Mouse (Mus musculus): ENCODE measurements around the gene Clip2.
A peak's percentile ranks its signal among the peaks of the same experiment; 100 is the strongest.

Gene Clip2

DNA sequence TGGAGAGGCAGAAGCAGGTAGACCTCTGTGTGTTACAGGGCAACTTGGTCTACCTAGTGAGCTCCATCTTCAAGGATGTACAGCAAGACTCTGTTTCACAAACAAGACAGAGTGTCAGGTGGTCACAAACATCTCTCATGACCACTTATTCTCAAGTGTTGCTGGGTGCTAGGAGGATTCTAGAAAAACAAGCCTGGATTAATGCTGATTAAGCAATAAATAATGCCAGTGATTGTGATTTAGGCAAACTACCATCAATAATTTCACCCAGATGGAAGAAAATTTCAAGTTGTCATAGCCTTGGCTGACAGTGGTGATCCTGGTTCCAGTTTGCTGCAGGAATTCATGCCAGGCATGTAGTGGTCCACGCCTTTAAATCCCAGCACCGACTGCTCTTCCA, 12.0 kb upstream of the Clip2 start:
- no peak for DNase-seq (ENCODE audit: low spot score)

DNA sequence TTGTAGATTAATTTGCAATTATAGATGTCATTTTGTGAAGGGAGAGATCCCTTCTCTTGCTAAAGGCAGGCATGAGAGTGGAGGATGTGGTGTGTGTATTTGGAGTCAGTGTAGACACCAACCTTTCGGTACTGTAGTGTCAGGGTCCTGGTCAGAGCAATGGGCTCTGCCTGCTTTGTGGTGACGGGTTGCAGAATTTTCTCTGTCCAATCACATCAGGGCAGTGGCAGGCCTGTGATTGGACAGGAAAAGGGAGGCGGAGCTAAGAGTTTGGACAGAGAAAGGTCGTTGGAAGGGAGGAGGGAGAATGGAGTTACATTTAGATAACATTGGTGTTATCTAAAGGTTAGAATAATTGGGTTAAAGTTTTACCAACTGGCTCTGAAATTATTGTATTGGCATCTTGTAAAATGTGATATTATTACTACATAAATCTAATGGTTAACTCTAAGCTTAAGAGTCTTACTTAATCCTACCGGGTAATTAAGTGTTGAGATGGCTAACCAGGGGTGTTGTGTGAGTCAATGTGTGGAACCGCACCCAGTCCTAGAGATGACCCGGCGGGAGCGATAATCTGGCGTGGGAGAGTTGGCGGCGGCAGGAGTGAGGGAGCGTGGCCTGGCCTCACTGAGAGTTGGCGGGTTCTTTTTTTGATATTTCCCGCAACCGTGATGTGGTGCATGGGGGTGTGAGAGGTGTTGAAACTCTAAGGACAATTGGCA, 8.4 kb upstream of the Clip2 start:
- DNase-seq (ENCODE audit: low spot score), result no peak

DNA sequence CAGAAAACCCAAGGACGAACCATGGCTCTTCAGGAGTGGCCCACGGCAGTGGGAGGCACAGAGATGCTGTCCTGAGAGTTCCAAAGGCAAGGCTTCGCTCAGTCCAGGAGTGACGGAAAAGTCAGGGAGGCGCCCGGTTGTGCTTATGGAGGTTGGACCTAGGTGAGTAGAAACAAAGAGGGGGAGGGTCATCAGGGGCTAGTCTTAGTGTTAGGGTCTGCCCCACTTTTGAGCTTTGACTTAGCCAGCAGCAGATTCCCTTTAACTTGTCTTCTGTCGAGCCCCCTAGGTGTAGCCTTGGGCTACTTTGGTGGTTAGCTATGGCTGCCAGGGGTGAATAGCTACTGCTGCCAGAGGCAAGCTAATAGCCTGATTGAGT, 7.8 kb upstream of the Clip2 start, which contains the start of gene Syna:
Gene Syna, minus strand, starts transcription at position 101 of the 379 bp plus-strand sequence.
- DNase-seq (ENCODE audit: low spot score), result no peak

DNA sequence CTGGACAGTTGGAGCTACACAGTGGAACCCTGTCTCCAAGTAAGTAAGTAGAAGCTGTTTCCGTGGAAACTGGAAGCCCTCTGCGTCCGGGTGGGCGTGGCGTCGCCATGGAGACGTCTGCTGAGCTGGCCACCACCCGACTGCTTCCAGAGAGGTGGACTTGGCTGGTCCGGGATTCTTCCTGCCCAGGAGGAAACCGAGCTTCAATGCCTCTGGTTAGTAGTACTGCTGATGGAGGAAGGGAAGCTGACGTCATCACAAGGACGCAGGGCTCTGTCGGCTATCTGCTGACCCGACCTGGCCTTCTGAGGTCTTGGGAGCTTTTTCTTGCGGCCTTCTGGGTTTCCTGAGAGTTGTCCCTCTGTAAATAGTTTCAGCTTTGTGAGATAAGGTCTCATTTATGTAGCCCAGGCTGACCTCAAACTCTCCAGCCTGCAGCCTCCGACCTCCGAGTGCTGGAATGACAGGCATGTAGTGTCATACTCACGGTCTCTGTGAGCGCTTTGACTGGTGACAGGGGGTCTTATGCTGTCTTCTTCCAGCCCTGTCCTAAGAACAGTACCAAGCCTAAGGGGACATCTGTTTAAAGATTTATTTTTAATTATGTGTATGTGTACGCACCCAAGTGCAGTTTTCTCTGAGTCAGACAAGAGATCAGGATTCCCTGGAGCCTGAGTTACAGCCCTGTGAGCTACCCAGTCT, 3.4 kb upstream of the Clip2 start:
- DNase-seq (ENCODE audit: low spot score), result peak; percentile 72

DNA sequence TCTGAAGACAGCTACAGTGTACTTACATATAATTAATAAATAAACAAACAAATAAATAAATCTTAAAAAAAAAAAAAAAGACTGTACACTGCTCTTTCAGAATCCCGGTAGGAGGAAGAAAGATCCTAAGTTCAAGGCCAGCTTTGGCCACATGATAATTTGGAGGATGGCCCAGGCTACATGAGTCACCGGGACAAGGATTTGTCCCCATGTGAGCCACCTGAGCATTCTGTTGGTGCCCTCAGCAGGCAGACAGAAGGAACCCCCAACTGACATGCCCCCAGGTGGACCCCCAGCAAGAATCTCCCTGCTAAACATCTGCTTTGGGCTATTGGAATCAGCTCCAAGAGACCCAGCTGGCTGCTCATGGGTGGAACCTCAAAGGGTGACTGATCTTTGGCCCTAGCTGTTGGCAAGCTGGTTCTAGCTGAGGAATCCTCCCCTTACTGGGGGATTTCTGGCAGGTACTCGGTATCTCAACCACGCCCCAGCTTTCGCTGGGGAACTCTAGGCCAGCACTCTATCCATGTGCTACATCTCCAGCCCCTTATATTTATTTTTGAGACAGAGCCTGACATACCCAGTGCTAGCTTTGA, 1.8 kb upstream of the Clip2 start:
- no peak for DNase-seq (ENCODE audit: low spot score)

DNA sequence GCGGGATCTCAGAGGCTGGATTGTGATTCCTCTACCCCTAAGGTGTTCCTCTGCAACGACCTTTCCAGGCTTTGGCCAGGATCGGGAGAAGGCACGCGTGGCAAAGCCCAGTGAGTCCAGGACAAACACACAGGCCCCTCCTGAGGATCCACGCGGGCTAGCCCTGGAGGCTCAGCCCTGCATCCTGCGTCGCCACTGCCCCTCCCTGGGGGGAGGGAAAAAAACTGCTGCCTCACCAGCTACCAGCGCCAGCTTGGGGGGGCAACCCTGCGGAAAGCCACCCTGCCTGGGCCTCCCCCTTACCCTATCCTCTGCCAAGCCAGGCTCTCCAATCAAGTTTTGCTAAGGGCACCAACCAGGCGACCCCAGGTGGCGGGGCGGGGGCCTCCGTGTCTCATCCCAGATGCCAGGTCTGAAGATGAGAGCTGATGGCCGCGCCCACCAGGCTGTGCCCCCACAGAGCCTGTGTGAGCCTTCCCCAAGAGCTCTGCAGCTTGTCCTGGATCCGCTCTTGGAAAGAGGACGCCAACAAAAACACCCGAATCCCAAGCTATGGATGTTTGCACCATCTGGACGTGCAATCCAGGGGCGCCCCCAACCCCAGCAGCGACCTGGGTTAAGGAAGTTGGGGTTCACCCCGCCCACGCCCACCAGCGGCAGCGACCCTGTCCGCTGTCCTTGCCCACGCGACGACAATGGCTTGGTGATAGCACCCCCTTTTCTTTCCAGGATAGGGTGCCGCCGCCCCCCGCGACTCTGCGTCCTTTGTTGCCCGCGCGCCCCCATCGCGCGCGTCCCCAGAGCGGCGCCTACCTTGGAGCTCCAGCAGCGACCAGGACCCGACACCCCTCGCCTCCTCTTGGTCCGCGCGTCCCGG, 763 bp downstream of the Clip2 start:
- peak; percentile 26 for DNase-seq (ENCODE audit: low spot score)

DNA sequence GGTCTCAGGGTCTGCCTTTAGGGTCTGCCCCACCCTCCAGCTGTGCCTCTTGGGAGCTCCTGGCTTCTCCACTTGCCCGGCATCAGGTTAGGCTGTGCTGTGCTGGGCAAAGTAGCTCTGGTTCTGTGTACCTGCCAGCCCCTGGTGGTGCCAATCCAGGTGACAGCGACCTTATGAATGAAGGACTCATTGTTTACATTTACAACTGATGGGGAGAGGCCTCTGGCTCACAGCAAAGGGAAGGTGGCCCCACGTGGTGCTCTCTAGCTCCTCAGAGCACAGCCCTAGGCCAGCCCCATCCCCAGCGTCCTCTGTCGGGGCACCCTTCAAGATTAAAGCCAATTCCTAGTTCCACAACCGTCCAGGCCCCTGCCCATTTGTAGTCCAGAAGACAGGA, 1.4 kb downstream of the Clip2 start:
- DNase-seq (ENCODE audit: low spot score), result peak; percentile 18

DNA sequence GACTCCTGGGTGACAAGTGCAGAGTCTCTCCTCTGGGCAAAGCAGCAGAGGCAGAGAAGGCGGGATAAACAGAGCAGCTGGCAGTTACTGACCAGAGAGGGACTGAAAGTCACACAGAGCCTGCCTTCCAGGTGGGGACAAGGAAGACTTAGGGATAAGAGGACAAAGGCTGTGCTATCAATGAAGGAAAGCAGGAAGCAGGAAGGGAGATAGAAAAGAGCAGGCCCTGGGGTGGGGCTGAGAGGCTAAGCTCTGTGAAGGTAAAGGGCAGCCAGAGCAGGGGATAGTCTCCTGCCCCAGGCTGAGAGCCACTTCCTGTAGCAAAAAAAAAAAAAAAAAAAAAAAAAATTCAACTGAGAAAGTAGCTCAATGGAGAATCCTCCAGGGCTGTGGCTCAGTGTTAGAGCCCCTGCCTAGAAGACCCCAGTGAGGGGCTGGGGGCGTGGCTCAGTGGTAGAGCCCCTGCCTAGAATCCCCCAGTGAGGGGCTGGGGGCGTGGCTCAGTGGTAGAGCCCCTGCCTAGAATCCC, 2.5 kb downstream of the Clip2 start:
- DNase-seq (ENCODE audit: low spot score), result no peak

DNA sequence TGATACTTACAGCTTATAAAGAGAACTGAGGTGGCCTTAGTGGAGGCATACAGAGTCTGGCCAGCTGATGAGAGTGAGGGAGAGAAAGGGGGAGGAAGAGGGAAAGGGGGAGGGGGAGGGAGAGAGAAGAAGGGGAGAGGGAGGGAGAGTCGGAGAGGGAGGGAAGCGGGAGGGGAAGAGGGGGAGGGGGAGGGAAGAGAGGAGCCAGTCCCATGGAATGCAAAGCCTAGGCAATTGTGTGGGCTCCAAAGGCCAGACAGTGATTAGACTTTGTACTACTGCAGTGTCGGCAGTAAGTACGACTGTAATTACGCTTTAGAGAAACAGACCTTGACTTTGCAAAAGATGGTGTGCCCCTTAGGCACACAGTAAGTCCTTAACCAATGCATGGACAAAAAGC, 3.9 kb downstream of the Clip2 start:
- DNase-seq (ENCODE audit: low spot score), result no peak

DNA sequence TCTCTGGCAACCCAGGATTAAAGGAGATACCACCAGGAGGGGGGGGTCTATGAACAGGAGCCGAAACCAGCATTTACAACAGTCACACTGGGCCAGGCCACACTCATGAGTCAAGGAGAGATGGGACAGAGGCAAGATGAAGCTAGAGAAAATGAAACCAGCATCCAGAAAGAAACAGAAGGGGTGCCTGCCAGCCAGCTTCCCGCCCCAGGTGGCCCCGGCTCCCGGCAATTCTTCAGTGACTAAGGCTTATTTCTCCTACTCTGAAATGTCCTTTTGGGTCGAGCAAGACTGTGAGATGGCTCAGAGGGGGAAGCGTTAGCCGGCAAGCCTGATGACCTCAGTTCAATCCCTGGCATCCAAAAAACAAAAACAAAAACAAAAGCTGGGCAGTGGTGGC, 5.4 kb downstream of the Clip2 start:
- DNase-seq (ENCODE audit: low spot score), result no peak

DNA sequence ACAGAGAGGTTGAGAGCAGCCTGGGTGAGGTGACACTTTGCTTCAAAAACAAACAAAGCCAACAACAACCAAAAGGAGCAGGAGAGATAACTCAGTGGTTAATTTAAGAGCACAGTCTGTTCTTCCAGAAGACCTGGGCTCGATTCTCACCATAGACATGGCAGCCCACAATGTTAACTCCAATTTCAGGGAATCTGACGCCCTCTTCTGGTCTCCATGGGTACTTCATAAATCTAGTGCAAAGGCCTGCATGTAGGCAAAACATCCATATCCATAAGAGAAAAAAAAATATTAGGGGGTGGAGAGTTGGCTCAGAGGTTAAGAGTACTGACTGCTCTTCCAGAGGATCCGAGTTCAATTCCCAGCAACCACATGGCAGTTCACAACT, 7.0 kb downstream of the Clip2 start:
- no peak for DNase-seq (ENCODE audit: low spot score)

DNA sequence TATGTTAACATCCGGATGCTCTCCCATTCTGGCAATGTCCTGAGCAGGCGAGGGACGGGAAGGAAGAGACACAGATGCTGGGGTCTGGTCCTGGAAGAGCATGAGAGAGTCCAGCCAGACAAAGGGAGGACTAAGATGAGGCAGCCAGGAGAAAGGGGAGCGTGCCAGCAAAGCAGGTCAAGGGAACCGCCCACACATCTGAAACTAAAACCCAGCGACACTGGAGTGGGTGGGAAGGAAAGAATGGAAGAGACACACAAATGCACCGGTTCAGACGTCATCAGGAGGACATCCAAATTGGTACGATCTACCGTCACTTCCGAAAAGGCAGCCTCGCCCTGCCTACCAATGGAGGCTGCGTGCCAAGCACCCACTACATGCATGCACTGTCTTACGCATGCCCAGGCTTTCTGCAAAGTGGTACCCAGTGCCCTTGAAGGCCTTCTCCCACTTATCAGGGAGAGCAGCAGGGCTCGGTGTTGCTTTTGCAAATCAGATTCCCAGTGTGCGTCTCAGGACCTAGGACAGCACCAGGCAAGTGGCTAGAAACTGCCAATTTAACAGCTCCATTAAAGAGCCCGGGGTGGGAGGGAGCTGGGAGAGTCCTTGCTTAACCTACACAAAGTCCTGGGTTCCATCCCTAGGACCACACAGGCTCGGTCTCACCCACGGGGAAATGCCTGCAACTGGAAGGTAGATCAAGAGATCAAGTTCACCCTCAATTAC, 7.6 kb downstream of the Clip2 start:
- DNase-seq (ENCODE audit: low spot score), result peak; percentile 42

DNA sequence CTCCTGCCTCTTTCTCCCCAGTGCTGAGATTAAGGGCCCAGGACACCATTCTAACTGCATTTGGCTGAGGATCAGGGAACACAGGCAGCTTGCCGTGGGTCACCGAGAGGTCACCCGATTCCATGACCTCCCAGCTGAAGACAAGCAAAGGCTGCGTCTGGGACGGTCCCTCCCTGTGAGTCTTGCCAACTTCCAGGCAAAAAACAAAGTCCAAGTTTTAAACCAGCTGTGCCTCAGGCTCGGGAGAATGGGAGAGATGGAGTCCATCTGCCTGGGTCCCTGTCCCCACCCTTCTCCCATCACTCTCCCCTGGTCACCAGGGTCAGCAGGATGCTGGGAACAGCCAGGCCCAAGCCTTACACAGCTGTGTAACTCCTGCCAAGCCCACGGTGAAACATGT, 10.6 kb downstream of the Clip2 start:
- peak; percentile 31 for DNase-seq (ENCODE audit: low spot score)

DNA sequence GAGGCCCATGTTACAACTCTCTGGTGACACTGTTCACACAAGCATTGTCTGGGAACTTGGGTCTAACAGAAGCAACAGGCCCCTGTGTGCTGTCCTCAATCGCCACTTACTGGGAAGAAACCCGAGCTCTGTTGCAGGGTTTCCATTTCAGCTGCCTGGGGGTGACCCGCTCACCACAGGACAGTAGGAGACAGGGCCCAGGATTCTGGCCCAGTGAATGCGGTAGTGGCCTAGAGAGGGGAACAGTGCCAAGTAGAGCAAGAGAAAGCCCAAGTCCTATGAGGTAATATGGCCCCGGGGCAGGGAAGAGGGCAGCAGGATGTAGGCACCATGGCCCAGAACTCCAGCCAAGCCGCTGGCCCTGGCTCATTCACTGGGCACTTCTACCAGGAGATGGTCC, 11.4 kb downstream of the Clip2 start:
- peak; percentile 11 for DNase-seq (ENCODE audit: low spot score)

DNA sequence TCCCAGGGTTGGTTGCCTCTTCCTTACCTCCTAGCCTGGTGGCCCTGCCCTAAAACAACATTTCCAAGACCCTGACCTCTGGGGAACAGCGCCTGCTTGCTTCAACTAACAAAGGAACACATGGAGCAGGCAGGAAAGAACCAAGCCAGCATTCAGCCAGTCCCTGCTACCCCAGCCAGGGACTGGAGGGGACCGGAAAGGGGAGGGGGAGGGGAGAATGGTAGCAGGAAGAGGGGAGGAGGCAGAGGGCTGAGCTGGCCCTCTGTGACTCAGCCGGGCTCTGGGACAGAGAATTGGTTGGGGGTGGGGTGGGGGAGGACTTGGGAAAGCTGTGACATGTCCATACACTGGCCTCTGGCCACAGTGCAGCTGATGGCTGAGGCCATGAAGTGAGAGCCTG, 12.3 kb downstream of the Clip2 start:
- DNase-seq (ENCODE audit: low spot score), result peak; percentile 24

DNA sequence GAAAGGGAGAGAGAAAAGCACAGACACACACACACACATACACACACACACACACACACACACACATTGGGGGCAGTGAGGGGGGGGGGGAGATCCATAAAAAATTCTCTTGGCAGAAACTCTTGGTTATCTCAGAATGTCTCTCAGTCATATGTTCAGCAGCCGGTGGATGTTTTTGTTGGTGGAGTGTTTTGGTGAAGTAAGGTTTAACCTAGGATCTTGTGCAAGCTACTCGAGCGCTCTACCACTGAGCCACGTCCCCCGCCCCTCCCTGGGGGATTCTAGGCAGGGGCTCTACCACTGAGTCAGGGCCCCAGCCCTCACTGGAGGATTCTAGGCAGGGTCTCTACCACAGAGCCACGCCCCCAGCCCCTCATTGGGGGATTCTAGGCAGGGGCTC, 16.2 kb downstream of the Clip2 start:
- DNase-seq (ENCODE audit: low spot score), result no peak

DNA sequence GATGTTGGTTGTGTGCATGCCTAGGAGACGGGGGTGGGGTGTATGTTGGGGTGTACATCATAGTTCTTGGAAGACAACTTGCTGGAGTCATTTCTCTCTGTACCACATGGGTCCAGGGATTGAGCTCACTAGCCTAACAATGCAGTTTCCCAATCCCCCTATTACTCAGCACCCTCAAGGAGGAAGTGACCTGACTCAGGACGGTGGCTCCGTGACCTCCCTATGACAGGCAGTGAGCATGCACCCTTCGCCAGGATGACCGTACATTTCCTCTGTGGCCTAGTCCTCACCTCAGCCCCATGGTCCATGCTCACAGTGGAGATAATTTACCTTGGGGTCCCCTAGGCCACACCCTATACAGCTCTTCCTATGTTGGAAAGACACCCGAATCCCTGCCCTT, 19.8 kb downstream of the Clip2 start:
- DNase-seq (ENCODE audit: low spot score), result no peak

DNA sequence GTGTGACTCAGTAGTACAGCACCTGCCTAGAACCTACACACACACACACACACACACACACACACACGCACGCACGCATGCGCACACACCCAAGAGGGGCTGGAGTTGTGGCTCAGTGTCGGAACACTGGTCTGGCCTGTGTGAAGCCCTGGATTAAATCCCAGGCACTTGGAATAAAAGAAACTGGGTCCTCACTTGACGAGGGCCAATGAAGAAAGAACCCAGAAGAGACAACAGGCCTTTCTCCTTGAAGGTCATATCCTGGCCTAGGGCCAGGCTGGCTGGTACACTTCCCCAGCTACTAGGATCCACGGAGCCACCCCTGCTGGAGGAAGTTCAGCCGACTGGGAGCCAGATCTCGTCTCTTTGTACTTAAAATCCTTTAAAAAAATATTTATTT, 20.6 kb downstream of the Clip2 start:
- DNase-seq (ENCODE audit: low spot score), result peak; percentile 18

DNA sequence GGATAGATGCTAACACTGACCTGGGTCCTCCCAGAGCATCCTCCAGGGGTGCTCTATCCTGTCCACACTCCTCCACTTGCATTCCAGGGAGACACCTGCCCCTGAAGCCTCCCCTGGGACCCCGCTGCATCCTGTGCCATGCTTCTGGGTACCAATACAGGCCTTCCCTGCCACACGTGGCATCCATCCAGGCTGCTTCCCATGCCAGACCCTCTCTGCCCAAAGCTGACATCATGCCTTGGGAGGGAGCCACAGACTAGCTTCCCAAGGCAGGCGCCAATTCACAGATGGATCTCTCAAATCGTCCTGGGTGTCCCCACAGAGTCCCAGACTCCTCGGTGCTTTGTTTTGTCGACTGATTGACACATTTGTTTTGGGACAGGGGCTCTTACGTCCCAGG, 21.4 kb downstream of the Clip2 start:
- DNase-seq (ENCODE audit: low spot score), result peak; percentile 32

DNA sequence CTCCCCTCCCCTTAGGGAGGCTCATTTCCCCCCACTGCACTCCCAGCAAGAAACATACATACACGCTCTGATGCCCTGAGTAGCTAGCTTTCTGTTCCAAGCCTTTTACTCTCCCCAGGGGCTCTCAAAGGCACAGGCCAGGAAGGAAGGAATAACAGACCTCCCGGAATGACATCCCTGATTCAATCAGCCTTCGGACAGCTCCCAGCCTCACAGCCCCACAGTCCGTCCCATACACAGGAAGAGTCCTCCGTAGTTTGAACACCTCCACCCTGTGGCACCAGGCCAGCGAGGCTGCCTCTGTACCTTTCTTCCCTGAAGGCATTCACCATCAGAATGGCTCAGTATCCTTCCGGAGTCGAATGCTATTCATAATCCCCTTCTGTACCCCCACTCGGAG, 23.7 kb downstream of the Clip2 start:
- no peak for DNase-seq (ENCODE audit: low spot score)

DNA sequence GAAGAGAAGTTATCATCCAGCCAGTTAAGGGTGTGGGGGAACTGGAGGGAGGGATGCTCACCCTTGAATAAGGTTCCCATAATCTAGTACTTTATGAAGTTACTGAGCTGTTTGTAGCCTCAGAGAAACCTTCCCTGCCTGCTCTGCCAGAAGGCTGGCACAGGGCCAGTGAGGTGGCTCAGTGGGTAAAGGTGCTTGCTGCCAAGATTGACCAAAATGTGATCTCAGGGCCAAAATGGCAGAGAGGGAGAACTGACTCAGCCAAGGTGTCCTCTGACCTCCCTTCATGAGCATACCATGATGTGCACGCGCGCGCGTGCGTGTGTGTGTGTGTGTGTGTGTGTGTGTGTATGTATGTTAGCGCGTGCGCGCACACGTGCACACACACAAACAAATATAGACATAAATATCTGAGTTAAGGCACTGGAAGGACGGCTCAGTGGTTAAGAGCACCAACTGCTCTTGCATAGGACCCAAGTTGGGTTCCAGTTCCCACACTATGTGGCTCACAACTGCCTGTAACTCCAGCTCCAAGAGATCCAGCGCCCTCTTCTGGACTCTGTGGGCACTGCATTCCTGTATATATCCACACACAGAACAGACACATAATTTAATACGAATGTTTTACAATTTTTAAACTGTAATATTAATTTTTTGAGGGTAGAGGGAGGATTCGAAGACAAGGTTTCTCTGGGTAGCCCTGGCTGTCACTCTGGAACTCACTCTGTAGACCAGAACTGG, 26.1 kb downstream of the Clip2 start:
- no peak for DNase-seq (ENCODE audit: low spot score)

Measured in ovary, postnatal 36 days (tissue).